Mouse (Mus musculus): ENCODE measurements around the gene Myo6. TPM values are rescaled to one million over a fixed set of nuclear protein-coding genes. Genes with fewer than 3 reads are reported as not detected.
A peak's percentile ranks its signal among the peaks of the same experiment; 100 is the strongest.

Gene Myo6
- polyA plus RNA-seq, 1 experiment from 2014 or later, result 2.7 TPM

- Histone ChIP-seq H3K4me1 (replicated peaks) (peaks cover 19% of the 10 kb centered on the region), H3K27ac (replicated peaks) (no peak overlapping the region), H3K4me2 (0 out of 2 replicates have a peak overlapping the region, but pooled peaks have one; percentile 96)
Observed at GRCm38 (mm10) chr9:80166425-80166824, 1.6 kb downstream of the Myo6 start.

GRCm38 (mm10) chr9:80167089-80167488 is 2.3 kb downstream of the Myo6 start:
- Histone ChIP-seq H3K9me3 (replicated peaks) (no peaks in the 10 kb centered on the region), H3K4me2 (peak overlapping the region; percentile 20; the same call in 1 of the 2 replicates)
- 57% methylated on average over 4 of the region's 4 CpGs for WGBS (ENCODE audit: insufficient replicate concordance)

More at GRCm38 (mm10) chr9:80166425-80166824, 1.6 kb downstream of the Myo6 start:
- Histone ChIP-seq H3K9ac (no peak overlapping the region), H3K36me3 (replicated peaks) (no peaks in the 10 kb centered on the region), H3K4me3 (replicated peaks) (no peak overlapping the region), H3K27me3 (peaks cover 31% of the 10 kb centered on the region), H3K9me3 (replicated peaks) (no peaks in the 10 kb centered on the region)
- WGBS (ENCODE audit: insufficient replicate concordance), result 54% methylated on average over 6 of the region's 6 CpGs
- no peak for ATAC-seq (ENCODE audit: insufficient read depth)

GRCm38 (mm10) chr9:80169551-80169950 is 4.7 kb downstream of the Myo6 start:
- 77% methylated on average over 9 of the region's 9 CpGs for WGBS (ENCODE audit: insufficient replicate concordance)
- no peak overlapping the region for H3K4me2 ChIP-seq

More at GRCm38 (mm10) chr9:80167089-80167488, 2.3 kb downstream of the Myo6 start:
- no peak overlapping the region for H3K9ac ChIP-seq
- no peak overlapping the region for H3K4me3 ChIP-seq (replicated peaks)
- H3K4me1 ChIP-seq (replicated peaks), result peaks cover 19% of the 10 kb centered on the region
- peaks cover 25% of the 10 kb centered on the region for H3K27me3 ChIP-seq
- no peaks in the 10 kb centered on the region for H3K36me3 ChIP-seq (replicated peaks)
- H3K27ac ChIP-seq (replicated peaks), result no peak overlapping the region
- ATAC-seq (ENCODE audit: insufficient read depth), result no peak

GRCm38 (mm10) chr9:80171241-80171640 is 6.4 kb downstream of the Myo6 start:
- H3K27me3 ChIP-seq, result no peaks in the 10 kb centered on the region
- H3K9ac ChIP-seq, result no peak overlapping the region
- H3K9me3 ChIP-seq (replicated peaks), result no peaks in the 10 kb centered on the region
- H3K4me3 ChIP-seq (replicated peaks), result no peak overlapping the region
- H3K4me2 ChIP-seq, result no peak overlapping the region
- no peaks in the 10 kb centered on the region for H3K36me3 ChIP-seq (replicated peaks)
- H3K4me1 ChIP-seq (replicated peaks), result 0 out of 2 replicates have a peak, but pooled peaks cover 3% of the 10 kb centered on the region
- no peak for ATAC-seq (ENCODE audit: insufficient read depth)
- H3K27ac ChIP-seq (replicated peaks), result no peak overlapping the region

More at GRCm38 (mm10) chr9:80169551-80169950, 4.7 kb downstream of the Myo6 start:
- Histone ChIP-seq H3K27ac (replicated peaks) (no peak overlapping the region), H3K4me3 (replicated peaks) (no peak overlapping the region), H3K4me1 (replicated peaks) (peaks cover 13% of the 10 kb centered on the region), H3K9ac (no peak overlapping the region), H3K27me3 (peaks cover 10% of the 10 kb centered on the region), H3K9me3 (replicated peaks) (no peaks in the 10 kb centered on the region), H3K36me3 (replicated peaks) (no peaks in the 10 kb centered on the region)
- ATAC-seq (ENCODE audit: insufficient read depth), result no peak

- WGBS (ENCODE audit: insufficient replicate concordance), result 69% methylated on average over 8 of the region's 8 CpGs
- Histone ChIP-seq H3K4me3 (replicated peaks) (no peak overlapping the region), H3K36me3 (replicated peaks) (no peaks in the 10 kb centered on the region), H3K27me3 (no peaks in the 10 kb centered on the region), H3K27ac (replicated peaks) (no peak overlapping the region), H3K4me2 (no peak overlapping the region), H3K4me1 (replicated peaks) (0 out of 2 replicates have a peak, but pooled peaks cover 5% of the 10 kb centered on the region), H3K9ac (no peak overlapping the region), H3K9me3 (replicated peaks) (no peaks in the 10 kb centered on the region)
- ATAC-seq (ENCODE audit: insufficient read depth), result no peak
Observed at GRCm38 (mm10) chr9:80172396-80173222, 7.8 kb downstream of the Myo6 start.

- Histone ChIP-seq H3K4me3 (replicated peaks) (no peak overlapping the region), H3K4me1 (replicated peaks) (0 out of 2 replicates have a peak, but pooled peaks cover 5% of the 10 kb centered on the region), H3K27ac (replicated peaks) (no peak overlapping the region), H3K36me3 (replicated peaks) (no peaks in the 10 kb centered on the region), H3K9ac (no peak overlapping the region), H3K9me3 (replicated peaks) (no peaks in the 10 kb centered on the region), H3K4me2 (no peak overlapping the region), H3K27me3 (no peaks in the 10 kb centered on the region)
- 67% methylated on average over 9 of the region's 9 CpGs for WGBS (ENCODE audit: insufficient replicate concordance)
- no peak for ATAC-seq (ENCODE audit: insufficient read depth)
Observed at GRCm38 (mm10) chr9:80173629-80174028, 8.8 kb downstream of the Myo6 start.

GRCm38 (mm10) chr9:80176696-80177478 is 12.1 kb downstream of the Myo6 start:
- no peaks in the 10 kb centered on the region for H3K36me3 ChIP-seq (replicated peaks)
- H3K4me3 ChIP-seq (replicated peaks), result no peak overlapping the region
- no peak for ATAC-seq (ENCODE audit: insufficient read depth)
- no peaks in the 10 kb centered on the region for H3K9me3 ChIP-seq (replicated peaks)
- no peak overlapping the region for H3K27ac ChIP-seq (replicated peaks)
- H3K4me2 ChIP-seq, result no peak overlapping the region
- H3K27me3 ChIP-seq, result no peaks in the 10 kb centered on the region
- 57% methylated on average over 13 of the region's 13 CpGs for WGBS (ENCODE audit: insufficient replicate concordance)
- 0 out of 2 replicates have a peak, but pooled peaks cover 5% of the 10 kb centered on the region for H3K4me1 ChIP-seq (replicated peaks)
- H3K9ac ChIP-seq, result no peak overlapping the region

GRCm38 (mm10) chr9:80178670-80179069 is 13.8 kb downstream of the Myo6 start:
- no peak overlapping the region for H3K27ac ChIP-seq (replicated peaks)
- no peak overlapping the region for H3K4me3 ChIP-seq (replicated peaks)
- H3K9me3 ChIP-seq (replicated peaks), result no peaks in the 10 kb centered on the region
- H3K4me2 ChIP-seq, result no peak overlapping the region
- no peaks in the 10 kb centered on the region for H3K36me3 ChIP-seq (replicated peaks)
- no peaks in the 10 kb centered on the region for H3K27me3 ChIP-seq
- 61% methylated on average over 2 of the region's 2 CpGs for WGBS (ENCODE audit: insufficient replicate concordance)
- 0 out of 2 replicates have a peak, but pooled peaks cover 5% of the 10 kb centered on the region for H3K4me1 ChIP-seq (replicated peaks)
- ATAC-seq (ENCODE audit: insufficient read depth), result no peak
- H3K9ac ChIP-seq, result no peak overlapping the region

GRCm38 (mm10) chr9:80179688-80180087 is 14.9 kb downstream of the Myo6 start:
- Histone ChIP-seq H3K9ac (no peak overlapping the region), H3K4me3 (replicated peaks) (no peak overlapping the region), H3K4me1 (replicated peaks) (0 out of 2 replicates have a peak, but pooled peaks cover 5% of the 10 kb centered on the region), H3K27ac (replicated peaks) (no peak overlapping the region), H3K36me3 (replicated peaks) (no peaks in the 10 kb centered on the region), H3K4me2 (no peak overlapping the region), H3K27me3 (no peaks in the 10 kb centered on the region), H3K9me3 (replicated peaks) (no peaks in the 10 kb centered on the region)
- ATAC-seq (ENCODE audit: insufficient read depth), result no peak
- 51% methylated on average over 4 of the region's 4 CpGs for WGBS (ENCODE audit: insufficient replicate concordance)

- Histone ChIP-seq H3K9me3 (replicated peaks) (no peaks in the 10 kb centered on the region), H3K4me3 (replicated peaks) (no peak overlapping the region), H3K4me1 (replicated peaks) (0 out of 2 replicates have a peak, but pooled peaks cover 5% of the 10 kb centered on the region), H3K36me3 (replicated peaks) (no peaks in the 10 kb centered on the region), H3K27ac (replicated peaks) (no peak overlapping the region), H3K4me2 (no peak overlapping the region), H3K9ac (no peak overlapping the region), H3K27me3 (no peaks in the 10 kb centered on the region)
- ATAC-seq (ENCODE audit: insufficient read depth), result no peak
- WGBS (ENCODE audit: insufficient replicate concordance), result 56% methylated on average over 5 of the region's 5 CpGs
Observed at GRCm38 (mm10) chr9:80180771-80181170, 15.9 kb downstream of the Myo6 start.

GRCm38 (mm10) chr9:80181692-80182091 is 16.9 kb downstream of the Myo6 start:
- Histone ChIP-seq H3K9me3 (replicated peaks) (no peaks in the 10 kb centered on the region), H3K4me3 (replicated peaks) (no peak overlapping the region), H3K27me3 (no peaks in the 10 kb centered on the region), H3K4me1 (replicated peaks) (0 out of 2 replicates have a peak, but pooled peaks cover 5% of the 10 kb centered on the region), H3K27ac (replicated peaks) (no peak overlapping the region), H3K4me2 (no peak overlapping the region), H3K36me3 (replicated peaks) (no peaks in the 10 kb centered on the region), H3K9ac (no peak overlapping the region)
- ATAC-seq (ENCODE audit: insufficient read depth), result no peak
- 62% methylated on average over 1 of the region's 1 CpGs for WGBS (ENCODE audit: insufficient replicate concordance)
